Mouse (Mus musculus) kidney, adult 2 months (tissue): ENCODE data around the gene Il9r. TPM values are rescaled to one million over a fixed set of nuclear protein-coding genes. Genes with fewer than 3 reads are reported as not detected.

ENCODE experiments used
- DNase-seq: peaks from one replicate; pipeline ENCODE4 v3.0.0; 2021
- H3K27ac ChIP-seq: fragments of 200-500 bp; 2 replicates; pipeline ENCODE4 v1.5.1; 2012; ENCODE audit warnings: low read depth, low read length, control low read depth, inconsistent platforms; ENCODE audit not compliant: insufficient read depth
- H3K27me3 ChIP-seq: fragments of 200-500 bp; replicated peaks from 2 replicates; pipeline ENCODE4 v1.6.1; 2012; ENCODE audit warnings: mild to moderate bottlenecking, moderate library complexity, low read length, inconsistent platforms; ENCODE audit not compliant: control insufficient read depth, insufficient read depth
- H3K36me3 ChIP-seq: fragments of 200-500 bp; 2 replicates; pipeline ENCODE4 v1.6.1; 2012; ENCODE audit warnings: mild to moderate bottlenecking, moderate library complexity, low read length, inconsistent platforms; ENCODE audit not compliant: control insufficient read depth, insufficient read depth
- H3K4me1 ChIP-seq: fragments of 200-500 bp; 2 replicates; pipeline ENCODE4 v1.6.1; 2011; ENCODE audit warnings: low read length; ENCODE audit not compliant: control insufficient read depth, insufficient read depth
- H3K4me3 ChIP-seq: fragments of 200-500 bp; 2 replicates; pipeline ENCODE4 v1.5.1; 2011; ENCODE audit warnings: mild to moderate bottlenecking, low read depth, low read length, control low read depth; ENCODE audit not compliant: insufficient read depth
- CTCF ChIP-seq: fragments of 200-500 bp; conservative IDR thresholded peaks from 2 replicates; pipeline ENCODE4 v1.5.1; 2011; ENCODE audit warnings: low read depth, mild to moderate bottlenecking, control low read depth, low read length, moderate library complexity, mixed read lengths; ENCODE audit not compliant: insufficient read depth, insufficient read length
- POLR2A ChIP-seq: fragments of 200-500 bp; IDR thresholded peaks from one replicate; pipeline ENCODE4 v1.6.1; 2011; ENCODE audit warnings: low read depth, low read length, control low read depth
- WGBS: fragments of 180-500 bp; shearing (Covaris S2); methylation state at CpG from one replicate; pipeline ENCODE4 v1.1.7; 2018; 5-methylcytosine and 5-hydroxymethylcytosine counted together
- polyA plus RNA-seq: library from polyadenylated mRNA; depleted of rRNA; stranded (reverse); fragments of >200 nt; gene quantifications from 2 replicates; pipeline ENCODE4 v1.2.3, GENCODE M21; 2012; rRNA removed

Il9r gene
- polyA plus RNA-seq, 1 experiment: 0.58 TPM

DNA sequence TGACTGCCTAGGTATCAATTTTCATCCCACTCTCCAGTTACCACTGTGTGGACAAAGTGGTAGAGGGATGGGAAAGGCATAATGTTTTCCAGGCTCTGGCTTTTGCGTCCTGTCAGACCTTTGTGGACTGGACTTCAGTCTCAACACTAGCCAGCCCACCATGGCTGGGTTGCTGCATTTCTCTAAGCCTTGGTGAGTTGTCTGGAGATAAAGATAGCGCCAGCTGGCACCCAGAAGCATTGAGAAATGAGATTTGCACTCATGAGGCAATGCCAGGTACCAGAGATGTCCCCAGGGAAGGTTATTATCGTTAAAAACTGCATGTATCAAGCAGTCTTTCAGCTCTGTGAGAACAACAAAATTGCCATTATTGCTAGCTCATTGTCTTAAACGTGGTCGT lies 57.3 kb downstream of the Il9r start:
- H3K27me3 ChIP-seq: no peaks in the 10 kb centered on the region
- no peak for TF ChIP-seq CTCF
- no peak for TF ChIP-seq POLR2A
- H3K4me1 ChIP-seq: 0 out of 2 replicates have a peak, but pooled peaks cover 6% of the 10 kb centered on the region
- no peak for DNase-seq
- H3K27ac ChIP-seq: no peak overlapping the region
- H3K36me3 ChIP-seq: no peaks in the 10 kb centered on the region
- 79% methylated on average over 5 of the region's 5 CpGs for WGBS
- no peak overlapping the region for H3K4me3 ChIP-seq

- Histone ChIP-seq H3K4me3 (no peak overlapping the region), H3K27ac (no peak overlapping the region), H3K36me3 (no peaks in the 10 kb centered on the region), H3K4me1 (0 out of 2 replicates have a peak, but pooled peaks cover 6% of the 10 kb centered on the region), H3K27me3 (no peaks in the 10 kb centered on the region)
- TF ChIP-seq POLR2A (no peak), CTCF (no peak)
- DNase-seq: no peak
- 76% methylated on average over 15 of the region's 15 CpGs for WGBS
These were observed 58.2 kb downstream of the Il9r start for GRCm38 (mm10) chr11:32141627-32142586.

DNA sequence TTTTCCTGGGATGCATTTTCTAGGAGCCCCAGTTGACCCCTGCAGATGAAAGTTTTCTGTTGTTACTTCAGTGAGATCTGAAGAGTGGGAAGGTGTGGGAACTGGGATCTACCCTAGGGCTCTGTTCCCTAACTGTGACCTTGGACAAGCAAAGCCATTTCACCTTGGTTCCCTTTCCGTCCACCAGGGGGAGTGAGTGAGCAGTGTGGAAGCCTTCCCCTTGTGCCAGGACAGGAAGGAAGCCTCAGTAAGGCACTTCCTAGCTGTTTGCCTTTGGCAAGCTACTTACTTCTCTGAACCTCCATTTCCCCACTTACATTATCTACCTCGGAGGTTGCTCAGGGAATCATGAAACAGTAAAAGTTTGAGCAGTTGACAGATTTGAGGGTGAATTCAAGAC lies 59.0 kb downstream of the Il9r start:
- 16% methylated on average over 2 of the region's 2 CpGs for WGBS
- Histone ChIP-seq H3K4me1 (0 out of 2 replicates have a peak, but pooled peaks cover 6% of the 10 kb centered on the region), H3K27ac (no peak overlapping the region), H3K36me3 (no peaks in the 10 kb centered on the region), H3K4me3 (no peak overlapping the region), H3K27me3 (no peaks in the 10 kb centered on the region)
- TF ChIP-seq CTCF (peak; percentile 98; the same call in 1 of the 2 replicates), POLR2A (no peak)
- DNase-seq: peak; percentile 75

DNA sequence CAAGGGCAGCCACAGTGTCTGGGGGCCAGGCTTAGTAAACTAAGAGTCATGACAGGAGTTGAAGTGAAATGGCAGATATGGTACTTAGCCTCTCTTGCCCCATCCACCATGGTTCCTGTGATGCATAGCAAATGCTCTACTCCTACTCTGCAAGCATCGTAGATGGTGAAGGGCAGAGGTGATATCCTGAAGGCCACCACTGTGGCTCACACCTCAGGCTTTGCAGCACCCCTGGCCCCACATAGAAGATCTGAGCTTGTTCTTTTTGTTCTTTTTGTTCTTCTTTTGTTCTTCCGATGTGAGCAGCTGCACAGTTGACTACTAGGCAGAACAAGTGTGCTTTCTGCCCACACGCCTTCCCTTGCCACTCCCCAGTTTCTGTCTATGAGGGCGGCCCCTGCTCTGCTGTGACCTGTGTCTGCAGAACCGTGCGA lies 60.5 kb downstream of the Il9r start:
- Histone ChIP-seq H3K36me3 (no peaks in the 10 kb centered on the region), H3K27me3 (no peaks in the 10 kb centered on the region), H3K4me3 (no peak overlapping the region), H3K27ac (no peak overlapping the region), H3K4me1 (0 out of 2 replicates have a peak, but pooled peaks cover 6% of the 10 kb centered on the region)
- TF ChIP-seq CTCF (no peak), POLR2A (no peak)
- 78% methylated on average over 6 of the region's 6 CpGs for WGBS
- DNase-seq: no peak

GRCm38 (mm10) chr11:32138614-32138964 lies 61.5 kb downstream of the Il9r start:
- Histone ChIP-seq H3K27me3 (no peaks in the 10 kb centered on the region), H3K4me3 (no peak overlapping the region), H3K27ac (peak overlapping the region; percentile 53), H3K4me1 (0 out of 2 replicates have a peak, but pooled peaks cover 6% of the 10 kb centered on the region), H3K36me3 (no peaks in the 10 kb centered on the region)
- no peak for TF ChIP-seq CTCF
- no peak for TF ChIP-seq POLR2A
- 32% methylated on average over 9 of the region's 9 CpGs for WGBS
- peak; percentile 61 for DNase-seq

DNA sequence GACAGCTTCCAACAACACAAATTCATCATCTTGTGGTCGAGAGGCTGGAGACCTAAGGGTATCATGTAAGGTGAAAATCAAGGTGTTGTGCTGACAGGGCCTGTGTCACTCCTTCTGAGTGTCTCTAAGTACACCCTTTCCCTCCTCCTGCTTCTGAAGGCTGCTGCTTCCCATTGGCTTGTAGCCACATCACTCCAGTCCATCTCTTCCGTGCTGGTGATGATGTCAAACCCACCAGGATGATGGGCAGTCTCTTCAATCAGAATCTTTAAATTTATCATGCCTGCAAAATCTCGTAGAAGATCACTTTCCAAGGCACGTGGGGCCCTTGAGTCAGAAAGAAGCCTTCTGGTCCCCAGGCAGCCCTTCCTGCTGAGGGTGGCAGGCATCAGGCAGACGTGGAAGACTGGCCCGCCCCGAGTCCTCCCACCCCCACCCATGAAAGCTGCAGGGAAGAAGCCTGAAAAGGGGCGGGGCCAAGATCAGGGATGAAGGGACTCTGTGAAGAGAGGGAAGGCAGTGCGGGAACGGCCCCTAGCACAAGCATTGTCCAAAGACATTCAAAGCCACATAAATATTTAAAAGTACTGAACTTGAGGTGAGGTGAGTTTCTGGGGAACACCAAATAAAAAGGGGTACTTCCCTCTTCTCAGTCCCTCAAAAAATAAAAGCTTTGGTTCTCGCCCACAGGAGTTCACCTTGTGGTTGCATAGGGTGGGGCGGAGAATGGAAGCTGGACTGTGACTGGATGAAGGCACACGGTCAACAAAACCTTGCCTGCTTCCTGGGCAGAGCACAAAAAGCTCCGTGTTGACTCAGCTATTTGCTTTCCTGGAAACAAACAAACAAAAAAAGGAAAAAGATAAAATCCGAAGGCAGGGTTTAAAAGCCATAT lies 62.1 kb downstream of the Il9r start:
- 25% methylated on average over 15 of the region's 15 CpGs for WGBS
- Histone ChIP-seq H3K36me3 (no peaks in the 10 kb centered on the region), H3K27me3 (no peaks in the 10 kb centered on the region), H3K4me3 (no peak overlapping the region), H3K27ac (peak overlapping the region; percentile 53), H3K4me1 (0 out of 2 replicates have a peak, but pooled peaks cover 6% of the 10 kb centered on the region)
- DNase-seq: peak; percentile 54
- no peak for TF ChIP-seq CTCF
- TF ChIP-seq POLR2A: no peak

Other genes starting within 250 kb of the Il9r start
- not detected in 2 replicates for gene 4930524B15Rik, start 234.7 kb downstream of the Il9r start, polyA plus RNA-seq
- 2.9 and 4.0 TPM in 2 replicates for gene Nsg2, start 199.8 kb downstream of the Il9r start, polyA plus RNA-seq
- gene Snrnp25, start 5.1 kb upstream of the Il9r start, polyA plus RNA-seq: 16.1 and 19.5 TPM in 2 replicates
- 81.7 and 110 TPM in 2 replicates for gene Rhbdf1, start 22.0 kb upstream of the Il9r start, polyA plus RNA-seq
- gene Mpg, start 26.2 kb upstream of the Il9r start, polyA plus RNA-seq: 12.5 and 13.4 TPM in 2 replicates
- 71.9 and 95.7 TPM in 2 replicates for gene Nprl3, start 67.4 kb upstream of the Il9r start, polyA plus RNA-seq
- not detected in 2 replicates for gene Hba-x, start 76.1 kb upstream of the Il9r start, polyA plus RNA-seq
- 1,733 and 2,108 TPM in 2 replicates for gene Hba-a1, start 83.2 kb upstream of the Il9r start, polyA plus RNA-seq
- 0.22 and 0.34 TPM in 2 replicates for gene Hbq1b, start 86.7 kb upstream of the Il9r start, polyA plus RNA-seq
- gene Hba-a2, start 96.2 kb upstream of the Il9r start, polyA plus RNA-seq: 4,083 and 5,122 TPM in 2 replicates
- 0.18 and 0.45 TPM in 2 replicates for gene Hbq1a, start 99.8 kb upstream of the Il9r start, polyA plus RNA-seq
- gene Sh3pxd2b, start 147.5 kb upstream of the Il9r start, polyA plus RNA-seq: 3.7 TPM in 2 replicates